ENCODE assay signal across 13 mouse cellular contexts in the genomic region with DNA sequence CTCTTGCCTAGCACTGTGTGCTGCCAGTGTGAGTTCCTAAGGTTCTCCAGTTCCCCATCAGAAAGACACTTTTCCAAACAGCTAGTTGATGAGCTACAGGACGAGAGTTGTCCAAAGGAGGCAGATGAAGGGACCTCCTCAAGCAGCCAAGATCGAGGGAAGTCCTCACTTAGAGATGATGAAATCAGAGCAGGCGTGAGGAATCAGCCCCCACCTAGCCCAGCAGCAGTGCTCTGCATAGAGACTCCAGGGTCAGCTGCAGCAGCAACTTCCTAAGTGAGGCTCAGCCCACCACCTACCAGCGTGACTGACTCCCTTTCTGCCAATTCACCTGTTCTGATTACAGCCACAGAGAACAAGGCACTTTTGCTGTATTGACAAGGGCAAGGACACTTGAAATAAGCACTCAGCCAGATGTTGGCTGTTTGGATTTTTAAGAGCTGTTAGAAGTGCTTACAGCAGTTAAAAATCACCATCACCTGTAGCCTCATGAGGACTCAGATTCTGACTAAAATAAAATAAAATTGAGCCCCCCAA.
DNase-seq lines count a peak whose midpoint lies in the region; ATAC-seq and TF ChIP-seq lines count a peak whose summit lies in the region.
"Had no signal": no experiment of that assay in that cellular context is flagged by ENCODE, and none has a peak within 500 bp of the region (broad histone marks: within the 10 kb centered on the region; RNA-seq: fewer than 3 reads in every experiment).

No protein-coding gene starts in this region.

- peak overlapping the region; percentile 12; the same call in 1 of the 2 replicates for H3K27ac ChIP-seq in left cerebral cortex, adult 2 months
- no peak overlapping the region for H3K27ac ChIP-seq in forebrain, embryonic 14.5 days (ENCODE audit: low read depth, low read length)
- H3K27ac ChIP-seq in midbrain, embryonic 14.5 days (replicated peaks; ENCODE audit: low read depth, low read length), result no peak overlapping the region

- H3K4me3 ChIP-seq in left cerebral cortex, adult 2 months, result peak overlapping the region; percentile 27
- peak overlapping the region; percentile 75; the same call in 1 of the 2 replicates for H3K4me3 ChIP-seq in forebrain, embryonic 14.5 days (ENCODE audit: low read depth, low read length)
- peak overlapping the region; percentile 70 for H3K4me3 ChIP-seq in midbrain, embryonic 14.5 days (replicated peaks; ENCODE audit: low read depth, low read length)

- peaks cover 14% of the 10 kb centered on the region; the same call in 1 of the 2 replicates for H3K36me3 ChIP-seq in forebrain, embryonic 14.5 days (ENCODE audit: control insufficient read depth, insufficient read depth, low read length)
- H3K36me3 ChIP-seq in midbrain, embryonic 14.5 days (ENCODE audit: control insufficient read depth, insufficient read depth, low read length), result 0 out of 2 replicates have a peak, but pooled peaks cover 3% of the 10 kb centered on the region

- no peaks in the 10 kb centered on the region for H3K27me3 ChIP-seq in forebrain, embryonic 14.5 days (replicated peaks; ENCODE audit: control insufficient read depth, insufficient read depth, low read length)
- H3K27me3 ChIP-seq in midbrain, embryonic 14.5 days (ENCODE audit: control insufficient read depth, insufficient read depth, low read length), result no peaks in the 10 kb centered on the region

- WGBS in forebrain, embryonic 14.5 days, result 59% methylated on average over 4 of the region's 4 CpGs
- WGBS in midbrain, embryonic 14.5 days, result 50% methylated on average over 4 of the region's 4 CpGs

- intact Hi-C loops in left cerebral cortex, adult 2 months (cut with DNase I), result loop anchor here (5.0 kb wide), 1 partner anchor 114 kb away; no protein-coding TSS in a partner anchor

- peak overlapping the region; percentile 21; the same call in 1 of the 2 replicates for H3K9ac ChIP-seq in forebrain, embryonic 14.5 days (ENCODE audit: low read length)
- no peak overlapping the region; the same call in 1 of the 2 replicates for H3K9ac ChIP-seq in midbrain, embryonic 14.5 days (replicated peaks; ENCODE audit: low read length)

- H3K4me2 ChIP-seq in forebrain, embryonic 14.5 days (ENCODE audit: low read length), result peak overlapping the region; percentile 76
- H3K4me2 ChIP-seq in midbrain, embryonic 14.5 days (ENCODE audit: low read length), result peak overlapping the region; percentile 70

- H3K9me3 ChIP-seq in forebrain, embryonic 14.5 days (replicated peaks; ENCODE audit: control insufficient read depth, low read length), result no peaks in the 10 kb centered on the region
- H3K9me3 ChIP-seq in midbrain, embryonic 14.5 days (ENCODE audit: control insufficient read depth, low read length), result no peaks in the 10 kb centered on the region

- peaks cover 4% of the 10 kb centered on the region; the same call in 1 of the 2 replicates for H3K4me1 ChIP-seq in forebrain, embryonic 14.5 days (ENCODE audit: control insufficient read depth, insufficient read depth, low read length)
- H3K4me1 ChIP-seq in midbrain, embryonic 14.5 days (ENCODE audit: control insufficient read depth, insufficient read depth, low read length), result peaks cover 10% of the 10 kb centered on the region; the same call in 1 of the 2 replicates

- no peak for TF ChIP-seq CTCF in left cerebral cortex, adult 2 months (IDR thresholded peaks at IDR 0.05)

- ATAC-seq in forebrain, embryonic 14.5 days, result no peak
- ATAC-seq in midbrain, embryonic 14.5 days (ENCODE audit: low FRiP score, low TSS enrichment), result no peak
- ATAC-seq: CD4-positive, CD25-positive, alpha-beta regulatory T cell, adult 4 months; intestine, embryonic 16.5 days; Patski had no signal

- DNase-seq in left cerebral cortex, adult 2 months (ENCODE audit: extremely low spot score in 1 of 2, low spot score in 2 of 2), result no peak
- DNase-seq in left cerebral cortex, adult 11 months (ENCODE audit: low spot score), result no peak
- peak; percentile 10 for DNase-seq in forebrain, embryonic 14.5 days (ENCODE audit: low spot score)
- DNase-seq in lung, adult 18-20 months, result peak; percentile 38 to 54
- no peak for DNase-seq in midbrain, embryonic 14.5 days
- no peak for DNase-seq in T-cell, adult 2 months (ENCODE audit: low spot score)
- no peak for DNase-seq in layer of hippocampus, adult 11-12 months (ENCODE audit: low spot score)
- DNase-seq in thymus, postnatal 36 days, result no peak
- DNase-seq: adrenal gland, adult 8-10 months; embryo, embryonic 11 days had no signal

Comparison
In these comparisons a context has a peak if more than half of its experiments do, and no peak if none do; other contexts are left out.
1. DNase-seq: peak in forebrain, embryonic 14.5 days (single experiment) and lung, adult 18-20 months (2 of 2); none in left cerebral cortex, adult 2 months (0 of 2), left cerebral cortex, adult 11 months (single experiment), midbrain, embryonic 14.5 days (single experiment), T-cell, adult 2 months (single experiment), layer of hippocampus, adult 11-12 months (single experiment) and thymus, postnatal 36 days (0 of 2).
2. Peak in every context shown above with its lines, with median percentiles within 50 percentile points of each other: H3K4me3 ChIP-seq.